In genomic region chr12:69985546-69985945, GRCm38 (mm10) we compare ENCODE assay signal across 8 mouse cellular contexts. TPM values are rescaled to one million over a fixed set of nuclear protein-coding genes. Genes with fewer than 3 reads are reported as not detected.
DNase-seq lines count a peak whose midpoint lies in the region; ATAC-seq lines count a peak whose summit lies in the region.

No protein-coding gene starts in this region.

- H3K36me3 ChIP-seq in kidney, embryonic 14.5 days (ENCODE audit: control insufficient read depth, insufficient read depth, low read length): peaks cover 30% of the 10 kb centered on the region
- H3K36me3 ChIP-seq in embryonic facial prominence, embryonic 12.5 days: peaks cover 21% of the 10 kb centered on the region
- H3K36me3 ChIP-seq in limb, embryonic 10.5 days: peaks cover 40% of the 10 kb centered on the region
- H3K36me3 ChIP-seq in midbrain, embryonic 16.5 days (ENCODE audit: control insufficient read depth, insufficient read depth, low read length): peaks cover 4% of the 10 kb centered on the region

- no peak for ATAC-seq in kidney, embryonic 14.5 days (ENCODE audit: low FRiP score, low TSS enrichment)
- no peak for ATAC-seq in embryonic facial prominence, embryonic 12.5 days (ENCODE audit: insufficient number of reproducible peaks, insufficient read depth, low FRiP score, low TSS enrichment)
- ATAC-seq in midbrain, embryonic 16.5 days: no peak
- no peak for ATAC-seq in frontal cortex, adult (ENCODE audit: low TSS enrichment)

- H3K27ac ChIP-seq in kidney, embryonic 14.5 days (ENCODE audit: low read depth, low read length): peak overlapping the region; percentile 14; the same call in 1 of the 2 replicates
- H3K27ac ChIP-seq in embryonic facial prominence, embryonic 12.5 days: no peak overlapping the region
- H3K27ac ChIP-seq in limb, embryonic 10.5 days: no peak overlapping the region
- H3K27ac ChIP-seq in midbrain, embryonic 16.5 days (ENCODE audit: low read length): no peak overlapping the region

- WGBS in kidney, embryonic 14.5 days: 45% methylated on average over 4 of the region's 4 CpGs
- 40% methylated on average over 4 of the region's 4 CpGs for WGBS in embryonic facial prominence, embryonic 12.5 days
- WGBS in limb, embryonic 10.5 days: 63% methylated on average over 4 of the region's 4 CpGs
- 28% methylated on average over 4 of the region's 4 CpGs for WGBS in midbrain, embryonic 16.5 days

- H3K4me1 ChIP-seq in kidney, embryonic 14.5 days (ENCODE audit: control insufficient read depth, insufficient read depth, low read length): no peaks in the 10 kb centered on the region
- peaks cover 10% of the 10 kb centered on the region for H3K4me1 ChIP-seq in embryonic facial prominence, embryonic 12.5 days
- peaks cover 12% of the 10 kb centered on the region for H3K4me1 ChIP-seq in limb, embryonic 10.5 days
- peaks cover 20% of the 10 kb centered on the region for H3K4me1 ChIP-seq in midbrain, embryonic 16.5 days (ENCODE audit: control insufficient read depth, insufficient read depth, low read length)

- H3K4me3 ChIP-seq in kidney, embryonic 14.5 days (ENCODE audit: low read length): peak overlapping the region; percentile 87
- H3K4me3 ChIP-seq in embryonic facial prominence, embryonic 12.5 days: peak overlapping the region; percentile 70
- H3K4me3 ChIP-seq in limb, embryonic 10.5 days: peak overlapping the region; percentile 92
- H3K4me3 ChIP-seq in midbrain, embryonic 16.5 days (ENCODE audit: low read depth, low read length): peak overlapping the region; percentile 81

- no peaks in the 10 kb centered on the region for H3K9me3 ChIP-seq in kidney, embryonic 14.5 days (ENCODE audit: control insufficient read depth, low read length)
- no peaks in the 10 kb centered on the region for H3K9me3 ChIP-seq in embryonic facial prominence, embryonic 12.5 days
- no peaks in the 10 kb centered on the region for H3K9me3 ChIP-seq in limb, embryonic 10.5 days (replicated peaks)
- no peaks in the 10 kb centered on the region for H3K9me3 ChIP-seq in midbrain, embryonic 16.5 days (replicated peaks; ENCODE audit: control insufficient read depth, low read length, poor library complexity, severe bottlenecking)

- H3K9ac ChIP-seq in kidney, embryonic 14.5 days (ENCODE audit: low read depth, low read length): peak overlapping the region; percentile 96
- H3K9ac ChIP-seq in embryonic facial prominence, embryonic 12.5 days: 0 out of 2 replicates have a peak overlapping the region, but pooled peaks have one; percentile 90
- no peak overlapping the region for H3K9ac ChIP-seq in midbrain, embryonic 16.5 days (ENCODE audit: low read depth, low read length)

- no peak for DNase-seq in kidney, adult 8-10 months
- no peak for DNase-seq in limb, embryonic 10.5 days (ENCODE audit: low spot score)
- DNase-seq in left cerebral cortex, adult 8-10 months (ENCODE audit: low spot score in 2 of 2): no peak
- no peak for DNase-seq in layer of hippocampus, adult 18-20 months (ENCODE audit: low spot score in 2 of 2)

- peak overlapping the region; percentile 71 for H3K4me2 ChIP-seq in kidney, embryonic 14.5 days (replicated peaks; ENCODE audit: low read depth, low read length)
- peak overlapping the region; percentile 74 for H3K4me2 ChIP-seq in embryonic facial prominence, embryonic 12.5 days (replicated peaks)
- H3K4me2 ChIP-seq in midbrain, embryonic 16.5 days (ENCODE audit: low read length): peak overlapping the region; percentile 78

- no peaks in the 10 kb centered on the region for H3K27me3 ChIP-seq in kidney, embryonic 14.5 days (ENCODE audit: control insufficient read depth, insufficient read depth, low read length)
- H3K27me3 ChIP-seq in embryonic facial prominence, embryonic 12.5 days: no peaks in the 10 kb centered on the region
- H3K27me3 ChIP-seq in limb, embryonic 10.5 days (ENCODE audit: low read depth, poor library complexity, severe bottlenecking): no peaks in the 10 kb centered on the region
- no peaks in the 10 kb centered on the region for H3K27me3 ChIP-seq in midbrain, embryonic 16.5 days (ENCODE audit: control insufficient read depth, insufficient read depth, low read depth, low read length)

RNA-seq across cellular contexts. Expression of gene Sav1, which starts 1.3 kb away (rescaled TPM):
- polyA plus RNA-seq in kidney, embryonic 14.5 days (2014; fragmentation: Nextera tagmentation; extraction: Ambion mirVana): 10.0 and 10.8 TPM in 2 replicates
- 11.9 and 12.9 TPM in 2 replicates for polyA plus RNA-seq in embryonic facial prominence, embryonic 12.5 days (2016; fragmentation: Nextera tagmentation; extraction: Ambion mirVana)
- 8.7 and 9.3 TPM in 2 replicates for polyA plus RNA-seq in limb, embryonic 10.5 days (2016; fragmentation: Nextera tagmentation; extraction: Ambion mirVana)
- 1.2 and 2.1 TPM in 2 replicates for polyA plus RNA-seq in midbrain, embryonic 16.5 days (2015; fragmentation: Nextera tagmentation; extraction: Ambion mirVana)
- 10 to 100 TPM; 18.8 to 19.8 (median 19.2) TPM for total RNA-seq in left cerebral cortex, adult 8-10 months (2022)
- 10 to 100 TPM; 15.7 to 16.4 TPM for total RNA-seq in layer of hippocampus, adult 18-20 months (2021)
